Mouse (Mus musculus): ENCODE measurements around the gene Fitm1.

- peak; percentile 77 for TF ChIP-seq POLR2A (IDR thresholded peaks at IDR 0.05; ENCODE audit: extremely low read depth, insufficient read depth, low read length)
- TF ChIP-seq CTCF (IDR thresholded peaks at IDR 0.05; ENCODE audit: extremely low read depth, insufficient read depth, low read length): no peak
Measured at GRCm38 (mm10) chr14:55559799-55560201, 15.6 kb upstream of the Fitm1 start, which contains the start of gene Dcaf11.
